Mouse (Mus musculus) left cerebral cortex, postnatal 36 days (tissue): ENCODE results near the gene Hyou1. TPM values are rescaled to one million over a fixed set of nuclear protein-coding genes. Genes with fewer than 3 reads are reported as not detected.
A peak's percentile ranks its signal among the peaks of the same experiment; 100 is the strongest.
"Not testable (repeated sequence)": the region's sequence is repeated elsewhere in the genome, so short reads cannot be mapped to it uniquely, and the experiment has no call there.

Source experiments
- DNase-seq, 2 experiments: peaks; one replicate each; pipeline ENCODE4 v3.0.0; 2021 to 2022; ENCODE audit warnings: low spot score in 2 of 2, mixed read lengths in 1 of 2
- intact Hi-C: fragments of 180-260 bp; cut with DNase I; formaldehyde crosslinking; loops from one replicate; pipeline ENCODE4 v1.15.1; 2025
- total RNA-seq, 2 experiments: library from RNA; stranded (reverse); gene quantifications; 2 replicates each; pipeline ENCODE4 v1.2.3; 2021

The Hyou1 gene
- 100 to 1,000 TPM; 113 to 146 TPM for total RNA-seq

- intact Hi-C loops: no loop called here
- DNase-seq: peak; percentile 99
Observed at GRCm38 (mm10) chr9:44379054-44379834, at the start of gene Hyou1. Gene Hyou1, plus strand, starts transcription at chr9:44379490.

GRCm38 (mm10) chr9:44330736-44331135 lies 48.6 kb upstream of the Hyou1 start:
- no peak for DNase-seq
- intact Hi-C loops: loop anchor here (10.0 kb wide), 1 partner anchor 96 kb away; the partner anchor contains the start of gene Cbl

- intact Hi-C loops: loop anchor here (10.0 kb wide), 1 partner anchor 98 kb away; the partner anchor contains the start of gene Cbl
- DNase-seq: no peak
Observed at GRCm38 (mm10) chr9:44332918-44333638, 46.2 kb upstream of the Hyou1 start.

- DNase-seq: peak; percentile 96 to 98
- intact Hi-C loops: loop anchor here (10.0 kb wide), 1 partner anchor 100 kb away; the partner anchor contains the start of gene Cbl
Observed at GRCm38 (mm10) chr9:44334396-44335330, 44.6 kb upstream of the Hyou1 start, which contains the start of gene H2afx. Gene H2afx, plus strand, starts transcription at chr9:44334694.

- intact Hi-C loops: loop anchor here (10.0 kb wide), 1 partner anchor 101 kb away; the partner anchor contains the start of gene Cbl
- peak in 1 of 2 experiments; percentile 25 for DNase-seq
Observed at GRCm38 (mm10) chr9:44335331-44336092, 43.8 kb upstream of the Hyou1 start.

- DNase-seq: no peak
- intact Hi-C loops: loop anchor here (10.0 kb wide), 1 partner anchor 101 kb away; the partner anchor contains the start of gene Cbl
Observed at GRCm38 (mm10) chr9:44336093-44336406, 43.2 kb upstream of the Hyou1 start.

- DNase-seq: not testable (repeated sequence)
- intact Hi-C loops: loop anchor here (10.0 kb wide), 1 partner anchor 102 kb away; the partner anchor contains the start of gene Cbl
Observed at GRCm38 (mm10) chr9:44336513-44336912, 42.8 kb upstream of the Hyou1 start.

- no peak for DNase-seq
- intact Hi-C loops: loop anchor here (10.0 kb wide), 1 partner anchor 102 kb away; the partner anchor contains the start of gene Cbl
Observed at GRCm38 (mm10) chr9:44336964-44337363, 42.3 kb upstream of the Hyou1 start.

GRCm38 (mm10) chr9:44337436-44338169 lies 41.7 kb upstream of the Hyou1 start:
- intact Hi-C loops: loop anchor here (10.0 kb wide), 1 partner anchor 103 kb away; the partner anchor contains the start of gene Cbl

GRCm38 (mm10) chr9:44338574-44338973 lies 40.7 kb upstream of the Hyou1 start:
- no peak for DNase-seq
- intact Hi-C loops: loop anchor here (10.0 kb wide), 1 partner anchor 104 kb away; the partner anchor contains the start of gene Cbl

More at GRCm38 (mm10) chr9:44337436-44338169, 41.7 kb upstream of the Hyou1 start:
- DNase-seq: no peak

- no peak for DNase-seq
- intact Hi-C loops: no loop called here
Observed at GRCm38 (mm10) chr9:44341487-44341886, 37.8 kb upstream of the Hyou1 start.

GRCm38 (mm10) chr9:44342173-44342572 lies 37.1 kb upstream of the Hyou1 start:
- intact Hi-C loops: no loop called here
- no peak for DNase-seq

- intact Hi-C loops: no loop called here
- DNase-seq: no peak
Observed at GRCm38 (mm10) chr9:44342605-44343004, 36.7 kb upstream of the Hyou1 start.

GRCm38 (mm10) chr9:44343290-44343689 lies 36.0 kb upstream of the Hyou1 start:
- DNase-seq: no peak
- intact Hi-C loops: no loop called here

- DNase-seq: peak; percentile 92 to 93
- intact Hi-C loops: no loop called here
Observed at GRCm38 (mm10) chr9:44343781-44344421, 35.4 kb upstream of the Hyou1 start, which contains the start of gene Hmbs. Gene Hmbs, minus strand, starts transcription at chr9:44344228.

- intact Hi-C loops: no loop called here
- no peak for DNase-seq
Observed at GRCm38 (mm10) chr9:44345570-44346433, 33.5 kb upstream of the Hyou1 start.
